Mouse (Mus musculus) liver, embryonic 15.5 days (tissue): ENCODE results near the gene Rela. TPM values are rescaled to one million over a fixed set of nuclear protein-coding genes. Genes with fewer than 3 reads are reported as not detected.
A peak's percentile ranks its signal among the peaks of the same experiment; 100 is the strongest.

ENCODE experiments used
- ATAC-seq: fragments of 200-750 bp; cut with Nextera tagmentation; 2 replicates; pipeline ENCODE4 v1.8.0; 2017; ENCODE audit warnings: moderate number of reproducible peaks, mild to moderate bottlenecking, moderate library complexity; ENCODE audit not compliant: insufficient read depth
- H3K27ac ChIP-seq: fragments of 300-500 bp; sonication (generic); replicated peaks from 2 replicates; pipeline ENCODE4 v1.5.1; 2015; ENCODE audit warnings: mild to moderate bottlenecking, inconsistent platforms
- H3K27me3 ChIP-seq: fragments of 300-500 bp; sonication (generic); 2 replicates; pipeline ENCODE4 v1.6.1; 2015; ENCODE audit warnings: mild to moderate bottlenecking, inconsistent platforms
- H3K36me3 ChIP-seq: fragments of 300-500 bp; sonication (generic); replicated peaks from 2 replicates; pipeline ENCODE4 v1.6.1; 2015; ENCODE audit warnings: moderate library complexity, mild to moderate bottlenecking, inconsistent platforms
- H3K4me1 ChIP-seq: fragments of 300-500 bp; sonication (generic); replicated peaks from 2 replicates; pipeline ENCODE4 v1.6.1; 2015; ENCODE audit warnings: inconsistent platforms
- H3K4me2 ChIP-seq: fragments of 300-500 bp; sonication (generic); 2 replicates; pipeline ENCODE4 v1.6.1; 2015; ENCODE audit warnings: moderate library complexity, mild to moderate bottlenecking, inconsistent platforms
- H3K4me3 ChIP-seq: fragments of 300-500 bp; sonication (generic); replicated peaks from 2 replicates; pipeline ENCODE4 v1.5.1; 2015; ENCODE audit warnings: mild to moderate bottlenecking, inconsistent platforms
- H3K9ac ChIP-seq: fragments of 300-500 bp; sonication (generic); 2 replicates; pipeline ENCODE4 v1.6.1; 2015; ENCODE audit warnings: moderate library complexity, mild to moderate bottlenecking, inconsistent platforms
- H3K9me3 ChIP-seq: fragments of 300-500 bp; sonication (generic); replicated peaks from 2 replicates; pipeline ENCODE4 v1.6.1; 2016; ENCODE audit warnings: inconsistent platforms
- WGBS: fragments of 180-500 bp; shearing (Covaris S2); methylation state at CpG from one replicate; pipeline ENCODE4 v1.1.7; 2015; ENCODE audit warnings: mixed read lengths; ENCODE audit not compliant: insufficient replicate concordance; 5-methylcytosine and 5-hydroxymethylcytosine counted together
- polyA plus RNA-seq: library from polyadenylated mRNA; unstranded; fragments of >200 nt; fragmentation: Nextera tagmentation; extraction: Ambion mirVana; gene quantifications from 2 replicates; pipeline ENCODE4 v1.2.1, GENCODE M21; 2015

Gene Rela
- polyA plus RNA-seq, 1 experiment from 2014 or later = 23.3 TPM

DNA sequence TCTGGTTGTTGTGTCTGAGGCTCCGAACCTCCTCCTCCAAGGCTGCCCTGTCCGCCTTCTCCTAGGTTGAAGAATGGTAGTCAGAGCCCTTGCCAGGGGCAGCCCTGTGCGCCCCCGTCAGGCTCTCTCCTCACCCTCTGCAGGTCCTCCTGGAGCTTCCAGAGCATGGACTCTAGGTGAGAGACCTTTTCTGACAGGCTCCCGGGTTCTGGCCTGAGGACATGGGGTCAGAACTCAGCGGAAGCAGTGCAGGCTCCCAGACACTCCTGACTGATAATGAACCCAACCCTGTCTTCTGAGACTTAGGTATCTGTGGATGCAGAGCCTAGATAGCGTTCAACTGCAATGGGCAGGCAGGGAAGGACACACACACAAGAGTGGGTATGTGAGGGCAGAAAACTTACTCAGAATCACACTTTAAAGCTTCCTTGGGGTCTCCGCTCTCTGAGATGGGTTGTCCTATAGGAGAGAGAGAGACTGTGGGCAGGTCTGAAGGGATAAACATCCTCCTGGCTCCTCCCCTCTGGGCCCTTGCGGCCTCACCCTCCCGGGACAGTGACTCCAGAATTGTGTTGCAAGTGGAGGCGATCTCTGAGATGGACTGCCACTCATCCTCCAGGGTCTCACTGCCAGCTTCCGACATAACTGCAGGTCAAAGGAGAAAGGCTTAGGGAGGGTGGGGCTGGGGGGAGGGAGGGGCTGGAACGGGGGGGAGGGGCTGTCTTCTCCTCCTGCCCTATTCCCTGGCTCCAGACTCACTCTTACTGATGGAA, 14.4 kb downstream of the Rela start:
- Histone ChIP-seq H3K4me1 (peaks cover 57% of the 10 kb centered on the region), H3K27ac (peak overlapping the region; percentile 19), H3K9ac (no peak overlapping the region), H3K27me3 (no peaks in the 10 kb centered on the region), H3K36me3 (peaks cover 77% of the 10 kb centered on the region), H3K9me3 (no peaks in the 10 kb centered on the region), H3K4me2 (no peak overlapping the region), H3K4me3 (no peak overlapping the region)
- 63% methylated on average over 13 of the region's 13 CpGs for WGBS
- no peak for ATAC-seq

DNA sequence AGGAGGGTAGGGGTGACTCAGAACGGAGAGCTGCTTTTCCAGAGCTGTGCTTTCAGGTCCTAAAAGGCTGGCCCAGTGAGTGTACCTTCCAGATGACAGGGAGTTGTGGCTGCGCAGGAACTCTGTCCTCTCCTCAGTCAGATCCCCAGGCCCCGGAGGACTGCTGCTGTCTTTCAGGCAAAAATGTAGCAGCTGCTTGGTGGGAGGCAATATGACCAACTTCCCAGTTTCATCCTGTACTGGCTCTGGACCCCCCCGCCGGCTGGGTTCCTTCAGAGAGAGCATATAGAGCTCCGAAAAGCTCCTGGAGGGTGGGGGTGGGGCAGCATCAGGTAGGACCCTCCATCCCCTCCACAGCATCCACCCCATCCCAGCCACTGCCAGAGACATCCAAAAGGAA, 15.3 kb downstream of the Rela start:
- ATAC-seq = no peak
- Histone ChIP-seq H3K27ac (peak overlapping the region; percentile 19; the same call in 1 of the 2 replicates), H3K9me3 (no peaks in the 10 kb centered on the region), H3K4me1 (peaks cover 57% of the 10 kb centered on the region), H3K27me3 (no peaks in the 10 kb centered on the region), H3K4me3 (no peak overlapping the region), H3K4me2 (no peak overlapping the region), H3K36me3 (peaks cover 75% of the 10 kb centered on the region), H3K9ac (no peak overlapping the region)
- 93% methylated on average over 6 of the region's 6 CpGs for WGBS

DNA sequence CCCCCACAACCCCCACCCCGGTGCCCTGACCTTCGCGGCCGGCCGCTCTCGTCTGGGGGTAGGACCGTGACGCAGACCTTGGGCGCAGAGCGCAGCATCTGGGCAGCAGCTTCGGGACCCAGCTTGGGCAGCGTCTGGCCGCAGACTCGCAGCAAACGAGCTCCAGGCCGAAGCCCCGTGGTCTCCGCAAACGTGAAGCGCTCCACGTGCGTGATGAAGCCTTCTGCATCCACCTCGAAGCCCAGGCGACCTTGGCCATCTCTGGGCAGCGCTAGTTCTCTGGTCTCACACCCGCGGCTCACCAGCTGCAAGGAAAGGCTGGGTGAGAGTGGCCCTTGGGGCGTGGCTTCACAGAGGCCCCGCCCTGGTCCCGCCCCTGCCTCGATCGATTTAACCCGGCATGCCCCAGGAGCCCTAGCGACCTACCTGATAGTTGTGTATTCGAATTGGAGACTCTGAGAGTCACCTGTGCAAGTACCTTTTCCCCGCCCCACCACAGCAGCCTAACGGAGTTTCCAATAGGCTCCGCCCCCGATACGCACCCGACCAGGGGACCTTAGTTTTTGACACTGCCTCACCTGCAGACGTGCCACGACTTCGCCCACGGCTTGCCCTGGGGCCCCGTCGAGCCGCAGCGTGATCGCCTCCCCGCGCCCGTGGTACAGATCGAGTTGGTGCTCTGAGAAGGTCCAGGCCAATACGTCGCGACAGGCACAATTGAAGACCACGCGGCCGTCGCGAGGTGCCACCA, 16.9 kb downstream of the Rela start:
- H3K9me3 ChIP-seq = no peaks in the 10 kb centered on the region
- H3K36me3 ChIP-seq = peaks cover 88% of the 10 kb centered on the region
- 78% methylated on average over 62 of the region's 62 CpGs for WGBS
- H3K27ac ChIP-seq = no peak overlapping the region
- H3K27me3 ChIP-seq = no peaks in the 10 kb centered on the region
- H3K9ac ChIP-seq = no peak overlapping the region
- peak overlapping the region; percentile 58 for H3K4me2 ChIP-seq
- peak; percentile 8; the same call in 1 of the 2 replicates for ATAC-seq
- H3K4me1 ChIP-seq = peaks cover 47% of the 10 kb centered on the region
- peak overlapping the region; percentile 23 for H3K4me3 ChIP-seq

DNA sequence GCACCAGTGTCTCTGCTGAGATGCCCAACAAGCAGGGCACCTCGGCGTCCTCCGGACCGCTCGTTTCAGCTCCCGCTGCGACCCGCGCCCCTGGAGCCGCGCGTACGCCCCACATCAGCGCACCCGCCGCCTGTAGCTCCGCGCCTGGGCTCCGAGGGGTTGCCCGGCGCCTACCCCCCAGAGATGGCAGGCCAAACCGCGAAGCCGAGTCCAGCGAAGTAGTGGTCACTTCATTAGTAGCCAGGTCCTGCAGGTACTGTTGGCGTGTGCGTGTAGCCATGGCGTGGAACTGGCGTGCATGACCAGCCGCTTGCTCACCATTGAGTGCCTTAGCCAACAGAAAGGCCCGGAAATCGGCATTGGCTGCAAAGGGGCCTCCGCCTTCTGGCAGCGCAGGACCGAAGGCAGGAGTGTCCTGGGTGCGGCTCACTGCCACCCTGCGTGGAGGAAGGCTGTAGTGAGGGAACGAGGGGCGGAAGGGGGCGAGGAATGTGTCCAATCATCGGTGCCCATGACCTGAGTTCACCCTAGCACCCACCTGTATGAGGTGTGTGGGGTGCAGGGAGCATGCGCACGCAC, 17.5 kb downstream of the Rela start:
- 86% methylated on average over 43 of the region's 43 CpGs for WGBS
- H3K27me3 ChIP-seq = no peaks in the 10 kb centered on the region
- H3K9me3 ChIP-seq = no peaks in the 10 kb centered on the region
- ATAC-seq = no peak
- peaks cover 95% of the 10 kb centered on the region for H3K36me3 ChIP-seq
- H3K9ac ChIP-seq = no peak overlapping the region
- H3K4me2 ChIP-seq = peak overlapping the region; percentile 58
- peaks cover 47% of the 10 kb centered on the region for H3K4me1 ChIP-seq
- H3K27ac ChIP-seq = no peak overlapping the region
- H3K4me3 ChIP-seq = peak overlapping the region; percentile 23

DNA sequence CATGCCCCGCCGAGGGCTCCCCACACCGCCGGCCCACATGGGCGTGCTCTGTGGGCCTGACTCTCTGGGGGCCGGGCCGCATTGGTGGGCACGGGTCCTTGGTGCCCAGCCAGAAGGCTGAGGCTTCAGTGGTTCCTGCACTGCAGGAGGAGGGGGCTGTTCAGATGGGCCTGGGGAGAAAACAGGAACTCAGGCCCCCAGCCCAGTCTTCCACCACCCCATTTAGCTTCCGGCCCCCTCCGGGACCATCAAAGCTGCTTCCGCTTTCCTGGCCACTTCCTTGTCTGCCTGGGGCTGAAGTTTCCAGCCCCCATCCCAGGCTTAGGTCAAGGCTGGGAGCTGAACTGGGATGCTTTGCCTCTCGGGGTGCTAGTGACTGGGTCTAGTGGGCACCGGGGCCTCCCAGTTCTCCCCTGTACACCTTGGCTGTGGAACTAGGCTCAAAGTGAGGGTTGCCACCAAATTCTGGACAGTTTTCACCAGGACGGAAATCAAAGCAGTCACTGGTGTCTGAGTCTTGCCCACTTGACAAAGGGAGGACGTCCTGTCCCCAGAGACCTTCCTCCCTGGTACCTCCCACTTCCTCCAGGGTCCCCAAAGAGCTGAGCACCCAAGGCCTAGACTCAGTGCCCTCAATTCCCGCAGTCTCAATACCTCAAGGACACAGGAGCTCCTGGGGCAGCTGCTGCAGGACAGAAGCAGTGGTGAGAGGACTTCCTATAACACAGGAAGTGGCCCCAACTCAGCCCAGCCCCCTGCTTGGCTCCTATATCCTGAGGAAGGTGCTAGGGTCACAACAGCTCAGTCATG, 23.9 kb downstream of the Rela start:
- Histone ChIP-seq H3K9me3 (no peaks in the 10 kb centered on the region), H3K36me3 (peaks cover 63% of the 10 kb centered on the region), H3K4me2 (peak overlapping the region; percentile 89), H3K9ac (peak overlapping the region; percentile 87), H3K27ac (peak overlapping the region; percentile 98), H3K4me1 (peaks cover 69% of the 10 kb centered on the region), H3K4me3 (peak overlapping the region; percentile 78), H3K27me3 (no peaks in the 10 kb centered on the region)
- no peak for ATAC-seq
- 20% methylated on average over 16 of the region's 16 CpGs for WGBS

DNA sequence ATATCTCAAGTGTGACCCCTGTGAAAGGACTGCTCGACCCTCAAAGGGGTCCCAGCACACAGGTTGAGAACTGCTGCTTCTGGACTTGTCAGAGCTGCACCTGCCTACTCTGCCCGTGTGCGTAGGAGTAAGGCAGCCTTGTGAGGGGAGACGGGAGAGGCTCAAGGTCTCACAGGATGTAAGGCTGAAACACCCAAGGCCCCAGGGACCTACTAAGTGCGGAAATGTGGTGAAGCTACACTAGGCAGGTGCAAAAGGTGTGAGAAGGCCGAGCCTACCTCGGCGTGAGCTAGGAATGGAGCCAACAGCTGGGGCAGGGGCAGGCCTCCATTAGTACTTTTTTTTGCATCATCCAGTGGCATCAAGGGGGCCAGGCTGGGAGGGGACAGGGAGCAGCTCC, 25.0 kb downstream of the Rela start:
- H3K9ac ChIP-seq = peak overlapping the region; percentile 87
- H3K4me1 ChIP-seq = peaks cover 79% of the 10 kb centered on the region
- H3K36me3 ChIP-seq = peaks cover 64% of the 10 kb centered on the region
- H3K27me3 ChIP-seq = no peaks in the 10 kb centered on the region
- peak overlapping the region; percentile 89 for H3K4me2 ChIP-seq
- H3K4me3 ChIP-seq = peak overlapping the region; percentile 78
- peak overlapping the region; percentile 98 for H3K27ac ChIP-seq
- no peaks in the 10 kb centered on the region for H3K9me3 ChIP-seq
- no peak for ATAC-seq
- 54% methylated on average over 8 of the region's 8 CpGs for WGBS

DNA sequence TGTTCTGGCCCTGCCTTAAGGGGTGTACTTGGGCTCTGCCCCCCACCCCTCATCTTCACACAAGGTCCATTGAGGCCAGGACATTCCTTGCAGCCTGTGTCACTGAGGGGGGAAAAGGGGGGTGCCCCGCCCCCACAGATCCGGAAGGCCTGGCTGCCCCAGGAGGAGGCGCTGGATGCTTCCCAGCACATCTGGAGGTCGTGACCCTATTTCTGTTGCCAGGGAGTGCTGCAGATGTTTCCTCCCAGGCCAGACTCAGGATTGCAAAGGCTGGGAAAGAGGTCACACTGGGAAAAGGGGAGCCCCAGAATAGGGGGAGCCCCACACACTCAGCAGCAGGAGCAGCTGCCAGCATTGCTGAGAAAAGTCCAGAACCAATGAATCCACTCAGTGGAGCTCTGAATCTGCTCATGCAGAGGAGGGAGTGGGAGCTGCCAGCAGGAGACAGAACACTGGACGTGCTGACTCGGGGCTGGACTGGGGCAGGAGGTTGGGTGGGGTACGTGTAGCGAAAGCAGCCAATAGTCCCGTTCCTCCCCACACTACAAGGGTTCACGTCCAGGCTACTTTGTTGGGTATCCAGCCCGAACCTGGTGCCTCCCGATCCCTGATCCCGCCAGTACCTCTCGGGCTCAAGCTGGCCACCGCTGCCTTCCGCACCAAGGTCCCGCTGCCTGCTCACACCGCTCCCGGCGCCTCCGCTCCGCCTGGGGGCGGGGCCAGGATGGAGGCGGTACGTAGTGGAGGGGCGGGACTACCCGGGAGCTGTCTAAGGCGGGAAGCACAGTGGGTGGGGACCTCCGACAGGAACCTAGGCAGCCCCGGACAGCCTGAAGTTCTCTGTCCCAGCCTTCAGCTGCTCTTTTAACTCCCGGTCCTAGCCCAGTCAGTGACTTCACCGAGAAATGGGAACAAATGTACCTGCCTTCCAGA, 26.0 kb downstream of the Rela start, which contains the start of gene Sipa1:
Sipa1 (minus strand) TSS at position 727 of the 933 bp plus-strand sequence.
- H3K27ac ChIP-seq = peak within 1 kb of the TSS; percentile 98
- ATAC-seq = peak; percentile 81
- 1% methylated on average over 32 of the region's 32 CpGs for WGBS
- H3K4me1 ChIP-seq = peaks cover 83% of the 10 kb centered on the region
- peaks cover 58% of the 10 kb centered on the region for H3K36me3 ChIP-seq
- H3K4me2 ChIP-seq = peak within 1 kb of the TSS; percentile 89
- no peaks in the 10 kb centered on the region for H3K27me3 ChIP-seq
- H3K4me3 ChIP-seq = peak within 1 kb of the TSS; percentile 78
- H3K9ac ChIP-seq = peak within 1 kb of the TSS; percentile 87
- H3K9me3 ChIP-seq = no peaks in the 10 kb centered on the region

DNA sequence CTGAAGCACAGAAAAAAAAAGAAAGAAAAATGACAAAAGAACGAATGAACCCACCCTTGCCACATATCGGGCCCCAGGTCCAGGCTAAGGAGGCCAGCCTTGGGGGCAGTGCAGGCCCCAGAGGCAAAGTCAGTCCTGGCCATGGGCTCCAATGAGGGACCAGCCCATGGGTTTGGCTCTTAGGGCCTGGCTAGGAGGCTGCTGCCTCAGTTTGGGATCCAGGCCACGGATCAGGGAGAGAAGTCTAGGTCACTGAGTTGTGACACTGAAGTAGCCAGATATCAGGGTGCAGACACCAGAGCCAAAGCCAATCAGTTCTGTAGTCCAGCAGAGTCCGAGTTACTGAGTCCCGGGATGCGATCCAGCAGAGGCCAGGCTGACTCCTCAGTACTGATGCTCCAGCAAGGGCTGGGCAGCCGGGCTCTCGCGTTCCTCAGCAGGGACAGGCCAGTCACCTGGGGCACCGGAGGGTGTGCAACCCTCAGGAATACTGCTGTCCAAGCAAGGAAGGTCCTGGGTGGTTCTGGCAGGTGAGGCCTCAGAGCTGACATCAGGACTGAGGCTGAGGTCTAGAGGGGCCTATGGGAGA, 27.5 kb downstream of the Rela start:
- Histone ChIP-seq H3K4me1 (peaks cover 83% of the 10 kb centered on the region), H3K36me3 (peaks cover 47% of the 10 kb centered on the region), H3K4me2 (peak overlapping the region; percentile 89), H3K4me3 (peak overlapping the region; percentile 78), H3K27me3 (no peaks in the 10 kb centered on the region), H3K9me3 (no peaks in the 10 kb centered on the region), H3K27ac (peak overlapping the region; percentile 98), H3K9ac (peak overlapping the region; percentile 87)
- 83% methylated on average over 10 of the region's 10 CpGs for WGBS
- no peak for ATAC-seq

DNA sequence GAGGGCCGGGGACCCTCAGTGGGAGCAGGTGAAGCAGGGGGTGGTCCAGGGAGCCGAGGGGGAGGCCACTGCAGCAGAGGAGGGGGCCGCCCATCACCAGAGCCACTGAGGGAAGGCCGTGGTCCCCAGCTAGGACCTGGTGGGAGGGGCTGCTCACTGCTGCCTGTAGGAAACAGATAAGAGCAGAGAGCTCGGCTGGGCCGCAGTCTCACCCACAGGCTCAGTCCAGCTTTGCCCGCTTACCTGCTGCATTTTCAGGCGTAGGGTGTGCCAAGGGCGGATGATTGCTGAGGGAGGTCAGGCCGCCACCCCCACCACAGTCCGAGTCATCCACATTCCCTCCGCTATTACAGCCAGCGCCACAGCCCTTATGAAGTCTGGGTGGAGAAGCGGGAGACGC, 28.2 kb downstream of the Rela start:
- H3K9ac ChIP-seq = peak overlapping the region; percentile 87
- peak overlapping the region; percentile 78 for H3K4me3 ChIP-seq
- H3K27ac ChIP-seq = peak overlapping the region; percentile 98
- ATAC-seq = peak; percentile 86
- H3K4me2 ChIP-seq = peak overlapping the region; percentile 89
- WGBS = 11% methylated on average over 15 of the region's 15 CpGs
- peaks cover 47% of the 10 kb centered on the region for H3K36me3 ChIP-seq
- H3K27me3 ChIP-seq = no peaks in the 10 kb centered on the region
- H3K4me1 ChIP-seq = peaks cover 76% of the 10 kb centered on the region
- no peaks in the 10 kb centered on the region for H3K9me3 ChIP-seq
